Mouse (Mus musculus) Patski (cell line): ENCODE measurements around the gene Klf13. TPM values are rescaled to one million over a fixed set of nuclear protein-coding genes. Genes with fewer than 3 reads are reported as not detected.

Experiments used
- ATAC-seq: fragments of 100-300 bp; one replicate; pipeline ENCODE4 v1.8.0; 2021
- CTCF ChIA-PET: fragments of 350-600 bp; sonication (Branson Sonifier 250); formaldehyde crosslinking; loops from one replicate; lab custom pipeline; 2022; ENCODE audit warnings: inconsistent platforms; lab: Charles Lee
- POLR2A ChIA-PET: fragments of 350-600 bp; sonication (Branson Sonifier 250); formaldehyde crosslinking; loops from one replicate; lab custom pipeline; 2022; ENCODE audit warnings: antibody characterized with exemption, inconsistent platforms; lab: Charles Lee
- DNase-seq: peaks from one replicate; pipeline ENCODE4 v3.0.0-alpha.2; 2011; ENCODE audit warnings: low read depth, low spot score
- H3K27me3 ChIP-seq: fragments of 371-371 bp; one replicate; pipeline ENCODE4 v1.5.1; 2021
- CTCF ChIP-seq: fragments of 100-300 bp; IDR thresholded peaks from one replicate; pipeline ENCODE4 v1.5.1; 2021
- in situ Hi-C: fragments of 300-500 bp; cut with MboI; formaldehyde crosslinking; loops from 3 replicates; pipeline ENCODE4 v1.11.1; 2018; ENCODE audit warnings: low pct_unique_long_range_greater_than_20kb, mixed read lengths
- polyA plus RNA-seq: library from polyadenylated mRNA; unstranded; gene quantifications from one replicate; pipeline ENCODE4 v1.2.3, GENCODE M21; 2021

Gene Klf13
- polyA plus RNA-seq, 1 experiment from 2014 or later: 20.0 TPM

- CTCF ChIA-PET: no interaction called here
Observed at GRCm38 (mm10) chr7:63949176-63949575, 10.5 kb upstream of the Klf13 start.

GRCm38 (mm10) chr7:63947514-63948487 is 9.1 kb upstream of the Klf13 start:
- DNase-seq: no peak
- H3K27me3 ChIP-seq: no peaks in the 10 kb centered on the region
- in situ Hi-C loops: loop anchor here (10.0 kb wide), 1 partner anchor 207 kb away; the partner anchor contains the start of gene Trpm1
- TF ChIP-seq CTCF: no peak
- ChIA-PET CTCF (no interaction called here), POLR2A (no interaction called here)
- ATAC-seq: no peak

More at GRCm38 (mm10) chr7:63949176-63949575, 10.5 kb upstream of the Klf13 start:
- no peaks in the 10 kb centered on the region for H3K27me3 ChIP-seq
- in situ Hi-C loops: loop anchor here (10.0 kb wide), 1 partner anchor 206 kb away; the partner anchor contains the start of gene Trpm1
- DNase-seq: no peak
- ATAC-seq: no peak
- POLR2A ChIA-PET: no interaction called here
- TF ChIP-seq CTCF: no peak

DNA sequence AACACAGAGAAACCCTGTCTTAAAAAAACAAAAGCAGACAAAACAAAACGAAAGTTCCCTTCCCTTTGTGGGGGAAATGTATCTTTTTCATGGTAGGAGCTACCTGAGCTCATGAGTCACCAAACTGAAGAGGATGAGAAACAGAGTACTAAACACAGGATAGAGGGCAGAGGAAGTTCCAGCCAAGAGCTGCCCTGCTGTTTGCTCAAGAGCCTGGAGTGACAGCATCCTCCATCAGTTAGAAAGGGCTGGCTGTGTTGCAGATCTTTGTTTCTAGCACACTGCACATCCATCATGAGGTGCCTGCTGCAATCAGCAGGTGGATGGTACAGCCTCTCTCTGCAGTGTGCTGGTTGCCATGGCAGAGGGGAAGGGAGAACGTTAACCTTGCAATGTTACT is 5.2 kb upstream of the Klf13 start:
- no peaks in the 10 kb centered on the region for H3K27me3 ChIP-seq
- in situ Hi-C loops: loop anchor here (5.0 to 10.0 kb wide), 3 partner anchors 118 to 211 kb away; partner anchors contain the start of gene Trpm1
- POLR2A ChIA-PET: no interaction called here

GRCm38 (mm10) chr7:63941501-63941900 is 2.8 kb upstream of the Klf13 start:
- TF ChIP-seq CTCF: no peak
- in situ Hi-C loops: loop anchor here (5.0 to 10.0 kb wide), 3 partner anchors 121 to 213 kb away; partner anchors contain the start of gene Trpm1
- H3K27me3 ChIP-seq: no peaks in the 10 kb centered on the region
- ATAC-seq (no peak), DNase-seq (no peak)
- ChIA-PET CTCF (interaction anchor here (1.2 kb wide), 1 partner anchor 87 kb away, joined by 3 read pairs; no protein-coding TSS in a partner anchor), POLR2A (no interaction called here)

More for the DNA sequence above, 5.2 kb upstream of the Klf13 start:
- DNase-seq (no peak), ATAC-seq (no peak)
- no peak for TF ChIP-seq CTCF
- CTCF ChIA-PET: interaction anchor here (0.7 kb wide), 1 partner anchor 11 kb away, joined by 3 read pairs; no protein-coding TSS in a partner anchor

DNA sequence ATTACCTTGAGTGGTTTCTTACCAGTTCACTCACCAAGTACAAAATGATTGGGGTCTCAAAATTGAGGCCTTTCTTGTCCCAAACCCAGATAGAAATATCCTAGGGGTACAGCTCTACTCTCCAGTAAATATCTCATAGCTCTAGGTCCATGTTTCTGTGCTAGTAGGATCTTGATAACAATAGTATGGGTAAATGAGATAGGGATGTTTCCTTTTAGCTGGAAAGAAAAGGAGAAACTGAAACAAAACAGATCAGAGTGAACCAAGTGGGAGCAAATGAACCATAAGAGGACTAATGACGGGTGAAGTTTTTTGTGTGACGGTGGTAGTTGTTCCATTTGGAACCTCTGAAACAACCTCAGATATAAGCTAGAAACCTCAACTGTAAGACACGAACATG is 2.3 kb upstream of the Klf13 start:
- no peaks in the 10 kb centered on the region for H3K27me3 ChIP-seq
- no peak for TF ChIP-seq CTCF
- in situ Hi-C loops: loop anchor here (5.0 to 10.0 kb wide), 3 partner anchors 121 to 214 kb away; partner anchors contain the start of gene Trpm1
- ChIA-PET POLR2A (no interaction called here), CTCF (interaction anchor here (1.2 to 2.4 kb wide), 2 partner anchors 87 to 188 kb away, joined by 3 to 13 read pairs; no protein-coding TSS in a partner anchor)
- no peak for ATAC-seq
- no peak for DNase-seq

- no peaks in the 10 kb centered on the region for H3K27me3 ChIP-seq
- TF ChIP-seq CTCF: no peak
- ChIA-PET POLR2A (no interaction called here), CTCF (interaction anchor here (1.2 to 2.4 kb wide), 2 partner anchors 86 to 187 kb away, joined by 3 to 13 read pairs; no protein-coding TSS in a partner anchor)
- in situ Hi-C loops: loop anchor here (5.0 to 10.0 kb wide), 3 partner anchors 122 to 214 kb away; partner anchors contain the start of gene Trpm1
- no peak for ATAC-seq
- no peak for DNase-seq
Observed at GRCm38 (mm10) chr7:63940321-63940720, 1.6 kb upstream of the Klf13 start.

- CTCF ChIA-PET: interaction anchor here (1.0 to 2.4 kb wide), 3 partner anchors 85 to 211 kb away, joined by 3 to 13 read pairs (median 3); no protein-coding TSS in a partner anchor
- no peak for DNase-seq
- POLR2A ChIA-PET: interaction anchor here (1.1 kb wide), 1 partner anchor 12 kb away, joined by 4 read pairs; no protein-coding TSS in a partner anchor
- ATAC-seq: peak; percentile 2
- in situ Hi-C loops: no loop called here
- H3K27me3 ChIP-seq: no peaks in the 10 kb centered on the region
- no peak for TF ChIP-seq CTCF
Observed at GRCm38 (mm10) chr7:63939397-63939951, 759 bp upstream of the Klf13 start.

GRCm38 (mm10) chr7:63938066-63938913 is 425 bp downstream of the Klf13 start:
- POLR2A ChIA-PET: interaction anchor here (1.0 to 1.4 kb wide), 2 partner anchors 31 to 83 kb away, joined by 3 to 6 read pairs; no protein-coding TSS in a partner anchor
- in situ Hi-C loops: no loop called here
- TF ChIP-seq CTCF: no peak
- no peaks in the 10 kb centered on the region for H3K27me3 ChIP-seq
- peak; percentile 40 for ATAC-seq
- CTCF ChIA-PET: interaction anchor here (1.2 kb wide), 1 partner anchor 213 kb away, joined by 3 read pairs; no protein-coding TSS in a partner anchor
- DNase-seq: no peak
